13 mouse cellular contexts compared by ENCODE assay signal in genomic region chr10:96696571-96696970, GRCm38 (mm10).
DNase-seq lines count a peak whose midpoint lies in the region.
"Had no signal": no experiment of that assay in that cellular context is flagged by ENCODE, and none has a peak within 500 bp of the region (broad histone marks: within the 10 kb centered on the region; RNA-seq: fewer than 3 reads in every experiment).

No protein-coding gene starts in this region.

- peak; percentile 44 for DNase-seq in heart, adult 11 months
- DNase-seq in heart, adult 8-10 months (ENCODE audit: low spot score), result no peak
- peak; percentile 42 to 50 for DNase-seq in thymus, postnatal 10 days (ENCODE audit: low spot score in 2 of 2)
- peak; percentile 40 to 55 for DNase-seq in thymus, postnatal 36 days
- DNase-seq in heart, postnatal 10 days, result no peak
- no peak for DNase-seq in cerebellum, adult 9-10 months
- DNase-seq: adrenal gland, adult 8-10 months; adrenal gland, postnatal 25 days; cerebellum, adult 11-12 months; cerebellum, adult 8-10 months; cerebellum, postnatal 14 days; gastrocnemius, postnatal 10 days; heart, adult 18-20 months had no signal

- intact Hi-C loops in heart, postnatal 10 days (cut with DNase I), result no loop called here

Comparison
In these comparisons a context has a peak if more than half of its experiments do, and no peak if none do; other contexts are left out.
1. DNase-seq: peak in heart, adult 11 months (single experiment), thymus, postnatal 10 days (2 of 2) and thymus, postnatal 36 days (2 of 2); none in heart, adult 8-10 months (single experiment), heart, postnatal 10 days (0 of 2) and cerebellum, adult 9-10 months (single experiment).